Mouse (Mus musculus) embryonic fibroblast, embryonic 13.5 days (primary cell): ENCODE results near the gene Lrfn2.

Source experiments
- CTCF ChIP-seq: IDR thresholded peaks from 2 replicates; pipeline ENCODE4 v1.5.1; 2011; ENCODE audit warnings: mild to moderate bottlenecking, control low read depth, low read length, moderate library complexity, borderline replicate concordance; ENCODE audit not compliant: insufficient read depth
- POLR2A ChIP-seq: IDR thresholded peaks from 2 replicates; pipeline ENCODE4 v1.6.1; 2011; ENCODE audit warnings: low read depth, mild to moderate bottlenecking, control low read depth, low read length, moderate library complexity

- no peak for TF ChIP-seq POLR2A
- no peak for TF ChIP-seq CTCF
Measured at GRCm38 (mm10) chr17:49029556-49030268, 97.5 kb downstream of the Lrfn2 start.
